Mouse (Mus musculus) layer of hippocampus, adult 6 months (tissue): ENCODE measurements around the gene Ttc30a2. TPM values are rescaled to one million over a fixed set of nuclear protein-coding genes. Genes with fewer than 3 reads are reported as not detected.

Experiments used
- long read RNA-seq, 2 experiments: library from polyadenylated mRNA; unstranded; transcript quantifications; one replicate each; pipeline ENCODE4 v2.0.0; 2019 to 2020
- polyA plus RNA-seq: library from polyadenylated mRNA; unstranded; fragments of <200 nt; fragmentation: Nextera tagmentation; gene quantifications from 2 replicates; pipeline ENCODE4 v1.2.3, GENCODE M21; 2021

The Ttc30a2 gene
- polyA plus RNA-seq = 0.25 TPM in 1 of 2 replicates, not detected in the other
- long read RNA-seq, experiment 1 = 0 reads
- long read RNA-seq, experiment 2, partial matches to known transcripts = 0 of 1 reads
- long read RNA-seq, experiment 2, other reads (novel, unspliced or antisense) = 0 of 1 reads

DNA sequence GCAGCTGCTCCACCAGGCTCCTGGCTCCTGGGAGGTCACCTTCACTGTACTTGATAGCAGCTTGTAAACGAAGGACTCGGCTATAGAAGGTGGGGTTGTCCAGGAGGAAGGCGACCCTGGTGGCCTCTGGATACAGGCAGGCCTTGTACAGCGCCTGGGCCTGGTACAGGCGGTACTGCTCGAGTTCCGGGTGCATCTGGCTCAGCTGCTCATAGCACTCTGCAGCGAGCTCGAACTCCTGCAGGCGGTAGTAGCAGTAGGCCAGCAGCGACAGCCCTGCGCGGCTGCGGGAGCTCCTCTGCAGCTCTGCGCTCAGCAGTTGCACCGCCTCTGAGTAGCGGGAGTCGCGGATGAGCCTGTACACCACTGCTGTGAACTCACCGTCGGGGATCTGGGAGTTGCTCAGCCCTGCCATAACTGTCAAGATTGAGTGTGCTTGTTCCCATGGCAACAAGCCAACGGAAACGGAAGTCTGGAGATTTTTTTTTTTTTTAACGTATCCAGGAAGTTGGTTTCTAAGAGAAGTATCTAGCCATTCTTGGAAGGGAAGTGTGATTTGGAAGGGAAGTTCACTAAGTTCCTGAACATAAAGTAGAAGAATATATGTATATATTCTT, at the start of gene Ttc30a2:
TSS of gene Ttc30a2 (minus strand) at position 419 of the 617 bp plus-strand sequence.

DNA sequence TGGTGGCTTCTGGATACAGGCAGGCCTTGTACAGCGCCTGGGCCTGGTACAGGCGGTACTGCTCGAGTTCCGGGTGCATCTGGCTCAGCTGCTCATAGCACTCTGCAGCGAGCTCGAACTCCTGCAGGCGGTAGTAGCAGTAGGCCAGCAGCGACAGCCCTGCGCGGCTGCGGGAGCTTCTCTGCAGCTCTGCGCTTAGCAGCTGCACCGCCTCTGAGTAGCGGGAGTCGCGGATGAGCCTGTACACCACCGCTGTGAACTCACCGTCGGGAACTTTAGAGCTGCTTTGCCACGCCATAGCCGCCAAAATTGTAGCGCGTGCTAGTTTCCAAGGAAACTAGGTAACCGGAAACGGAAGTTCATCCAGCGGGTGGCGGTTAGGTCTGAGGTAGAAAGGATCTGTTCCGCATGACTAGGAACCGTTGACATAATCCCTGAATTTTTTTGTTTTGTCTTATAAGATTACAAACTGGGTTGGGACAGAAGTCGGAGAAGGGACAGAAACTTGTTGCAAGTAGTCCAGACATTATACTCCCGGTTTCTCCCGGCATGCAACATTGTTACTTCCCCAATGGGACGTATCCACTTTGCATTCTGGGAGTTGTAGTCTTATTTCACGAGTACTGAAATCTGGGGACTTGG, 3.6 kb upstream of the Ttc30a2 start, which contains the start of gene Ttc30a1:
TSS of gene Ttc30a1 (minus strand) at position 528 of the 642 bp plus-strand sequence.

DNA sequence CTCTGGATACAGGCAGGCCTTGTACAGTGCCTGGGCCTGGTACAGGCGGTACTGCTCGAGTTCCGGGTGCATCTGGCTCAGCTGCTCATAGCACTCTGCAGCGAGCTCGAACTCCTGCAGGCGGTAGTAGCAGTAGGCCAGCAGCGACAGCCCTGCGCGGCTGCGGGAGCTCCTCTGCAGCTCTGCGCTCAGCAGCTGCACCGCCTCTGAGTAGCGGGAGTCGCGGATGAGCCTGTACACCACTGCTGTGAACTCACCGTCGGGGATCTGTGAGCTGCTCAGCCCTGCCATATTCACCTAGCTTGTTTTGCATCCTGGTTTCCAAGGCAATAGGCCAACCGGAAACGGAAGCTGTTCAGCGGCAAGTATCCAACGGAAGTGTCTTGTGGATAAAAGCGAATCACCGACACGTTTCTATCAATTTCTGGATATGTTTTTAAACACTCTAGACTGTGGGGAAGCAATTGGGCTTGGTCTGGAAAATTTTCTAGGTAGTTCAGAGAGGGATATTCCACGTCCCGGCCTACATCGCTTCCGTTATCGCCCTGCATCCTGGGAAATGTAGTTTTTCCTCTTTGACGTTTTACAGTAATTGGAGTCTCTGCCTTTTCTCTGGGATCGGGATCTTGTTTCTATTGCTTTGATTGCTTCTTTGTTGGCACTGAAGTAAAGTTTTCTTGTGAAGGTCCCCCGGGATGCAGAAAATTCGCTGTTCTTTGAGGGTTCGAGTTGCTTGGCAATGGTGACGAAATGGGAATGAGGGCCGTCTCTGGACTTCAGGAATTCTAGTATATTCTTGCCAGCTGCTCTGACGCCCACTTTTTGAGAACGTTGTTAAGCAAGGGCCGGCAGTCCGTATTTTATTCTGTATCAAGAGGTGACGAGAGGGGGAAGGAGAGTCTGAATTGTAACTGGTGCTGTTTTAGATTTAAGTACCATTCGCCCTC, 39.6 kb downstream of the Ttc30a2 start, which contains the start of gene Ttc30b:
TSS of gene Ttc30b (minus strand) at position 469 of the 947 bp plus-strand sequence.

Other genes with a start within 250 kb of the Ttc30a2 start
- 2.5 and 2.8 TPM in 2 replicates for gene Agps, start 146.0 kb downstream of the Ttc30a2 start, polyA plus RNA-seq
- gene Ttc30b, start 39.6 kb downstream of the Ttc30a2 start, polyA plus RNA-seq = 16.6 and 18.5 TPM in 2 replicates
- gene Ttc30a1, start 3.8 kb upstream of the Ttc30a2 start, polyA plus RNA-seq = 2.8 and 3.0 TPM in 2 replicates